In the genomic region with DNA sequence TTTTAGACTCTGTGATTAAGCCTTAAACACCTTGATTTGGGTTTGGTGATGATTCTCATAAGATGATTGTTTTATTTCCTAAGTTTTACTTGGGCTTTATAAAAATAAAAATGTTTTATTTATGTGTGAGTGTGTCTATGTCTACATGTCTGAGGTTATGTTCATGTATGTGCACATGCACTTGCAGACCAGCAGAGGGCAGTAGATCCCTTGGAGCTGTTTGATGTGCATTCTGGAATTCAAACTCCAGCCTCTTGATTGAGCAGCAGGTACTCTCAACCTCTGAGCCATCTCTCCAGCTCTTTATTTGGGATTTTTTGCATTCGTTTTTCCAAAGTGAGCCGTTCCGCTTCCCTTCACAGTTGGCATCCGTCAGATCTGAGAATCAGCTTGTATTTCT, we compare ENCODE assay signal across 11 mouse cellular contexts.
DNase-seq lines count a peak whose midpoint lies in the region; TF ChIP-seq lines count a peak whose summit lies in the region.
"Had no signal": no experiment of that assay in that cellular context is flagged by ENCODE, and none has a peak within 500 bp of the region (broad histone marks: within the 10 kb centered on the region; RNA-seq: fewer than 3 reads in every experiment).

No protein-coding gene starts in this region.

- no peaks in the 10 kb centered on the region for H3K79me2 ChIP-seq in CH12.LX (replicated peaks; ENCODE audit: control insufficient read depth, extremely low read depth, insufficient read depth, poor library complexity, severe bottlenecking)

- TF ChIP-seq EP300 in CH12.LX (IDR thresholded peaks at IDR 0.05; ENCODE audit: low read length), result no peak

- peak; percentile 5 to 36 for DNase-seq in adrenal gland, postnatal 36 days
- DNase-seq in adrenal gland, adult 18-20 months (ENCODE audit: low spot score in 2 of 2), result no peak
- no peak for DNase-seq in left cerebral cortex, adult 2 months (ENCODE audit: extremely low spot score in 1 of 2, low spot score in 2 of 2)
- DNase-seq in left cerebral cortex, adult 18-20 months (ENCODE audit: low spot score in 2 of 2), result no peak
- DNase-seq in CH12.LX (ENCODE audit: extremely low read depth), result no peak
- peak; percentile 40 for DNase-seq in embryo, embryonic 11 days
- no peak for DNase-seq in frontal cortex, postnatal 25 days (ENCODE audit: low spot score in 2 of 2)
- DNase-seq in layer of hippocampus, adult 18-20 months (ENCODE audit: low spot score in 2 of 2), result no peak
- DNase-seq: lung, postnatal 4 days; spleen, adult 18-20 months had no signal

- intact Hi-C loops in left cerebral cortex, adult 2 months (cut with DNase I), result loop anchor here (1.0 kb wide), 1 partner anchor 134 kb away; no protein-coding TSS in a partner anchor

- H3K4me2 ChIP-seq in CH12.LX (ENCODE audit: insufficient read depth, low read depth, poor library complexity, severe bottlenecking), result no peak overlapping the region
- H3K4me2 ChIP-seq: neural tube, embryonic 12.5 days had no signal

- no peak overlapping the region for H3K27ac ChIP-seq in left cerebral cortex, adult 2 months
- H3K27ac ChIP-seq in CH12.LX (ENCODE audit: insufficient read depth, low read depth), result no peak overlapping the region
- H3K27ac ChIP-seq: neural tube, embryonic 12.5 days had no signal

- no peaks in the 10 kb centered on the region for H3K36me3 ChIP-seq in CH12.LX (replicated peaks in 1 of 2; ENCODE audit: control insufficient read depth in 1 of 2, insufficient read depth in 1 of 2, low read length in 1 of 2)
- H3K36me3 ChIP-seq: neural tube, embryonic 12.5 days had no signal

- peaks cover 70% of the 10 kb centered on the region for H3K9me3 ChIP-seq in CH12.LX (replicated peaks; ENCODE audit: low read length)
- H3K9me3 ChIP-seq: neural tube, embryonic 12.5 days had no signal

- H3K9ac ChIP-seq in CH12.LX (ENCODE audit: insufficient read depth, low read depth), result no peak overlapping the region
- H3K9ac ChIP-seq: neural tube, embryonic 12.5 days had no signal

- in situ Hi-C loops in CH12.LX (cut with MboI; ENCODE audit: low pct_ligation_motif_present, low pct_unique_long_range_greater_than_20kb, low sequenced_read_pairs), result no loop called here

- peak; percentile 23 for TF ChIP-seq RAD21 in CH12.LX (IDR thresholded peaks at IDR 0.05; ENCODE audit: low read depth, low read length)

- no peaks in the 10 kb centered on the region for H3K4me1 ChIP-seq in CH12.LX (ENCODE audit: control insufficient read depth in 1 of 2, insufficient read depth in 2 of 2)
- H3K4me1 ChIP-seq: neural tube, embryonic 12.5 days had no signal

- no peak for TF ChIP-seq POLR2A in CH12.LX (IDR thresholded peaks at IDR 0.05; ENCODE audit: low read depth, low read length)

- dilution Hi-C loops in CH12.LX (cut with MboI; ENCODE audit: extremely low pct_ligation_motif_present, extremely low pct_unique_long_range_greater_than_20kb, low sequenced_read_pairs), result no loop called here

- H3K27me3 ChIP-seq in CH12.LX (replicated peaks), result no peaks in the 10 kb centered on the region
- H3K27me3 ChIP-seq: neural tube, embryonic 12.5 days had no signal

- H3K4me3 ChIP-seq in left cerebral cortex, adult 2 months, result no peak overlapping the region
- H3K4me3 ChIP-seq in CH12.LX (replicated peaks in 1 of 3; ENCODE audit: low read depth in 2 of 3, low read length in 2 of 3, poor library complexity in 1 of 3), result no peak overlapping the region
- H3K4me3 ChIP-seq: neural tube, embryonic 12.5 days had no signal

- TF ChIP-seq CTCF in left cerebral cortex, adult 2 months (IDR thresholded peaks at IDR 0.05), result peak; percentile 53
- peak; percentile 17 to 47; a peak in 2 of 4 replicates for TF ChIP-seq CTCF in CH12.LX (conservative IDR thresholded peaks at IDR 0.05 in 1 of 2, IDR thresholded peaks at IDR 0.05 in 1 of 2; ENCODE audit: low read depth in 2 of 2, low read length in 2 of 2)

TF ChIP-seq in CH12.LX, 34 proteins besides CTCF, POLR2A, EP300 and RAD21:
- TF ChIP-seq SMC3 (IDR thresholded peaks at IDR 0.05; ENCODE audit: low read depth, low read length), result no peak
- no peak for TF ChIP-seq UBTF (IDR thresholded peaks at IDR 0.05; ENCODE audit: low read depth, low read length)

Comparison
In these comparisons a context has a peak if more than half of its experiments do, and no peak if none do; other contexts are left out.
1. DNase-seq: peak in adrenal gland, postnatal 36 days (2 of 2) and embryo, embryonic 11 days (single experiment); none in adrenal gland, adult 18-20 months (0 of 2), left cerebral cortex, adult 2 months (0 of 2), left cerebral cortex, adult 18-20 months (0 of 2), CH12.LX (single experiment), frontal cortex, postnatal 25 days (0 of 2) and layer of hippocampus, adult 18-20 months (0 of 2).